Mouse (Mus musculus): ENCODE data around the gene Vgll3.

Vgll3 gene

GRCm38 (mm10) chr16:65814918-65815881, at the start of gene Vgll3:
Gene Vgll3 (plus strand): TSS chr16:65815257.
- Histone ChIP-seq H3K36me3 (ENCODE audit: control insufficient read depth, insufficient read depth, low read length, poor library complexity, severe bottlenecking) (no peaks in the 10 kb centered on the region), H3K27me3 (ENCODE audit: control insufficient read depth, insufficient read depth, low read length, poor library complexity, severe bottlenecking) (no peaks in the 10 kb centered on the region)
- no peak for DNase-seq (ENCODE audit: low read depth, low spot score)

GRCm38 (mm10) chr16:65765976-65766375, 49.1 kb upstream of the Vgll3 start:
- H3K27me3 ChIP-seq (ENCODE audit: control insufficient read depth, insufficient read depth, low read length, poor library complexity, severe bottlenecking): no peaks in the 10 kb centered on the region
- no peak for DNase-seq (ENCODE audit: low read depth, low spot score)
- H3K36me3 ChIP-seq (ENCODE audit: control insufficient read depth, insufficient read depth, low read length, poor library complexity, severe bottlenecking): no peaks in the 10 kb centered on the region

- no peak for DNase-seq (ENCODE audit: low read depth, low spot score)
- Histone ChIP-seq H3K27me3 (ENCODE audit: control insufficient read depth, insufficient read depth, low read length, poor library complexity, severe bottlenecking) (no peaks in the 10 kb centered on the region), H3K36me3 (ENCODE audit: control insufficient read depth, insufficient read depth, low read length, poor library complexity, severe bottlenecking) (no peaks in the 10 kb centered on the region)
These were observed 29.1 kb upstream of the Vgll3 start for GRCm38 (mm10) chr16:65785959-65786358.

- H3K27me3 ChIP-seq (ENCODE audit: control insufficient read depth, insufficient read depth, low read length, poor library complexity, severe bottlenecking): no peaks in the 10 kb centered on the region
- H3K36me3 ChIP-seq (ENCODE audit: control insufficient read depth, insufficient read depth, low read length, poor library complexity, severe bottlenecking): no peaks in the 10 kb centered on the region
- no peak for DNase-seq (ENCODE audit: low read depth, low spot score)
These were observed 1.0 kb downstream of the Vgll3 start for GRCm38 (mm10) chr16:65816059-65816458.

- no peaks in the 10 kb centered on the region for H3K27me3 ChIP-seq (ENCODE audit: control insufficient read depth, insufficient read depth, low read length, poor library complexity, severe bottlenecking)
- H3K36me3 ChIP-seq (ENCODE audit: control insufficient read depth, insufficient read depth, low read length, poor library complexity, severe bottlenecking): no peaks in the 10 kb centered on the region
- DNase-seq (ENCODE audit: low read depth, low spot score): no peak
These were observed 3.7 kb downstream of the Vgll3 start for GRCm38 (mm10) chr16:65818779-65819178.

- Histone ChIP-seq H3K36me3 (ENCODE audit: control insufficient read depth, insufficient read depth, low read length, poor library complexity, severe bottlenecking) (no peaks in the 10 kb centered on the region), H3K27me3 (ENCODE audit: control insufficient read depth, insufficient read depth, low read length, poor library complexity, severe bottlenecking) (no peaks in the 10 kb centered on the region)
- DNase-seq (ENCODE audit: low read depth, low spot score): no peak
These were observed 5.7 kb downstream of the Vgll3 start for GRCm38 (mm10) chr16:65820803-65821202.

- Histone ChIP-seq H3K36me3 (ENCODE audit: control insufficient read depth, insufficient read depth, low read length, poor library complexity, severe bottlenecking) (no peaks in the 10 kb centered on the region), H3K27me3 (ENCODE audit: control insufficient read depth, insufficient read depth, low read length, poor library complexity, severe bottlenecking) (no peaks in the 10 kb centered on the region)
- no peak for DNase-seq (ENCODE audit: low read depth, low spot score)
These were observed 8.7 kb downstream of the Vgll3 start for GRCm38 (mm10) chr16:65823721-65824120.

GRCm38 (mm10) chr16:65828141-65828565, 13.1 kb downstream of the Vgll3 start:
- DNase-seq (ENCODE audit: low read depth, low spot score): no peak
- no peaks in the 10 kb centered on the region for H3K27me3 ChIP-seq (ENCODE audit: control insufficient read depth, insufficient read depth, low read length, poor library complexity, severe bottlenecking)
- H3K36me3 ChIP-seq (ENCODE audit: control insufficient read depth, insufficient read depth, low read length, poor library complexity, severe bottlenecking): no peaks in the 10 kb centered on the region

- no peak for DNase-seq (ENCODE audit: low read depth, low spot score)
- no peaks in the 10 kb centered on the region for H3K27me3 ChIP-seq (ENCODE audit: control insufficient read depth, insufficient read depth, low read length, poor library complexity, severe bottlenecking)
- H3K36me3 ChIP-seq (ENCODE audit: control insufficient read depth, insufficient read depth, low read length, poor library complexity, severe bottlenecking): no peaks in the 10 kb centered on the region
These were observed 14.0 kb downstream of the Vgll3 start for GRCm38 (mm10) chr16:65829096-65829495.

GRCm38 (mm10) chr16:65834721-65835120, 19.7 kb downstream of the Vgll3 start:
- no peaks in the 10 kb centered on the region for H3K36me3 ChIP-seq (ENCODE audit: control insufficient read depth, insufficient read depth, low read length, poor library complexity, severe bottlenecking)
- DNase-seq (ENCODE audit: low read depth, low spot score): no peak
- H3K27me3 ChIP-seq (ENCODE audit: control insufficient read depth, insufficient read depth, low read length, poor library complexity, severe bottlenecking): no peaks in the 10 kb centered on the region

GRCm38 (mm10) chr16:65850126-65850525, 35.1 kb downstream of the Vgll3 start:
- no peak for DNase-seq (ENCODE audit: low read depth, low spot score)
- no peaks in the 10 kb centered on the region for H3K27me3 ChIP-seq (ENCODE audit: control insufficient read depth, insufficient read depth, low read length, poor library complexity, severe bottlenecking)
- H3K36me3 ChIP-seq (ENCODE audit: control insufficient read depth, insufficient read depth, low read length, poor library complexity, severe bottlenecking): no peaks in the 10 kb centered on the region

- H3K27me3 ChIP-seq (ENCODE audit: control insufficient read depth, insufficient read depth, low read length, poor library complexity, severe bottlenecking): no peaks in the 10 kb centered on the region
- no peaks in the 10 kb centered on the region for H3K36me3 ChIP-seq (ENCODE audit: control insufficient read depth, insufficient read depth, low read length, poor library complexity, severe bottlenecking)
- no peak for DNase-seq (ENCODE audit: low read depth, low spot score)
These were observed 49.4 kb downstream of the Vgll3 start for GRCm38 (mm10) chr16:65864471-65864870.

- H3K27me3 ChIP-seq (ENCODE audit: control insufficient read depth, insufficient read depth, low read length, poor library complexity, severe bottlenecking): no peaks in the 10 kb centered on the region
- no peaks in the 10 kb centered on the region for H3K36me3 ChIP-seq (ENCODE audit: control insufficient read depth, insufficient read depth, low read length, poor library complexity, severe bottlenecking)
- no peak for DNase-seq (ENCODE audit: low read depth, low spot score)
These were observed 52.9 kb downstream of the Vgll3 start for GRCm38 (mm10) chr16:65867927-65868326.

GRCm38 (mm10) chr16:65868933-65869332, 53.9 kb downstream of the Vgll3 start:
- H3K27me3 ChIP-seq (ENCODE audit: control insufficient read depth, insufficient read depth, low read length, poor library complexity, severe bottlenecking): no peaks in the 10 kb centered on the region
- no peak for DNase-seq (ENCODE audit: low read depth, low spot score)
- no peaks in the 10 kb centered on the region for H3K36me3 ChIP-seq (ENCODE audit: control insufficient read depth, insufficient read depth, low read length, poor library complexity, severe bottlenecking)

GRCm38 (mm10) chr16:65888940-65889339, 73.9 kb downstream of the Vgll3 start:
- H3K27me3 ChIP-seq (ENCODE audit: control insufficient read depth, insufficient read depth, low read length, poor library complexity, severe bottlenecking): no peaks in the 10 kb centered on the region
- no peak for DNase-seq (ENCODE audit: low read depth, low spot score)
- H3K36me3 ChIP-seq (ENCODE audit: control insufficient read depth, insufficient read depth, low read length, poor library complexity, severe bottlenecking): no peaks in the 10 kb centered on the region
